Mouse (Mus musculus) granulocyte monocyte progenitor cell, adult 5-6 weeks (primary cell): Measurements from ENCODE around the gene Adamtsl1. TPM values are rescaled to one million over a fixed set of nuclear protein-coding genes. Genes with fewer than 3 reads are reported as not detected.
A peak's percentile ranks its signal among the peaks of the same experiment; 100 is the strongest.

Experiments used
- ATAC-seq: replicated peaks from 2 replicates; pipeline ENCODE4 v1.8.0; 2016; ENCODE audit warnings: mild to moderate bottlenecking, moderate TSS enrichment, inconsistent platforms; ENCODE audit not compliant: poor library complexity, severe bottlenecking
- total RNA-seq, 2 experiments: library from RNA; stranded (forward) in 1 of 2; stranded (reverse) in 1 of 2; fragments of 200-712, 200-1000 nt in 1 of 2; fragments of >200 nt in 1 of 2; fragmentation: Nextera tagmentation in 1 of 2; gene quantifications; 2 replicates each; pipeline ENCODE4 v1.2.3; 2014 to 2017

Gene Adamtsl1
- not detected in 2 replicates for total RNA-seq (2014; fragmentation: Nextera tagmentation)
- not detected in 2 replicates for total RNA-seq (2017)

- no peak for ATAC-seq
Measured at GRCm38 (mm10) chr4:85513792-85514191, at the start of gene Adamtsl1. Gene Adamtsl1, plus strand, starts transcription at chr4:85514172.

- no peak for ATAC-seq
Measured at GRCm38 (mm10) chr4:85483586-85483985, 30.4 kb upstream of the Adamtsl1 start.

- no peak for ATAC-seq
Measured at GRCm38 (mm10) chr4:85486316-85486946, 27.5 kb upstream of the Adamtsl1 start.

DNA sequence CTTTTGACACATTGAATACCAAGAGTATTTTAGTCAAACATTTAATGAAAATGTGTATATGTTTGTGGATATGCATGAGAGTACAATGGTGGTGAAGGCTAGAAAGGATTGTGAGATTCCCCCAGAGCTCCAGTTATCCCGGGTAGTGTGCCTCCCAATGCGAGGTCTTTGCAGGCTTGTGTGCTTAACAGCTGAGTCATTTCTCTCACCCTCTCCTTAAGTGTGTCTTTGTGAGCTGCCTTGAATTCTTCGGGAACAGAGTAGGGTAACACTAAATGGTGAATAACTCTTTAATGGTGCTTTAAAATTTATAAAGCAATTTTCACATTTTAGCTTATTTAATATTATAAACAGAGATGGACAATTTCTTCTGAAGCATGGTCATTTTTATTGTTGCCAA, 8.3 kb upstream of the Adamtsl1 start:
- no peak for ATAC-seq

- no peak for ATAC-seq
Measured at GRCm38 (mm10) chr4:85506976-85507375, 7.0 kb upstream of the Adamtsl1 start.

DNA sequence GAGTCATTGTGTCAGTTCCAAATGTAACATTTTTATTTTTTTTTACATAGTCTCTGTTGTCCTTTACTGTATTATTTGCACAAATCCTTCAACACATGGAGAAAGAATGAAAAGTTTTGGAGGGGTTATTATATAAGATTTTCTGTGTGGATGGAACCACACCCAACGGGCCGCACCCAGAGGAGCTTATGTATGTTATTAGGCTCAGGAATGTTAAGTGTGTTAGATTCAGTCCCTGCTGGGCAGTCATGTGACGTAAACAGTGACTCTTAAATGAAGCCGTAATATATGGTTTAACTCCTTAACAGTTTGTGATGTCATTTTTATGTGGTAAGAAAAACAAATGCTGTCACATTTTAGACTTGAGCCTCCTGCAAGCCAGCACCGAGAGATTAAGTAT, 6.5 kb upstream of the Adamtsl1 start:
- ATAC-seq: no peak

DNA sequence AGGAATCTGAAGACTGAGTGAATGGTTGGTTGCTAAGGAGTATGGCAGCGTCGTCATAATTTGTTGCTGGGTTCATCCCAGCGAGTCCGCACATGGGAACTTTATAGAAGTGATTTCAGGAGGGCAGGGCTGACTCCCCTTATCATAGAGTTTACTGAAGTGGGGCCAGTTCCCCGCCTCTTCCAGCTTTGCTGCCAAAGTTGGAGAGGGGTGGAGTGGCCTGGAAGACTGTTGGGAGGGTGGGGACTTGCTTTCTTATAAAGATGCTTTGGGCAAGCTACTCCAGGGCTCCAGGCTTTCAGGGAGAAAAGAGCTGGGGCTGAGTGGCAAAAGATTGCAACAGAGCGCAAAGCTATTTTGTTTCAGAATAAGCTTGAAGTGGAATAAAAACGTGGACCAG, 684 bp upstream of the Adamtsl1 start:
- no peak for ATAC-seq

GRCm38 (mm10) chr4:85514205-85514681, 271 bp downstream of the Adamtsl1 start:
- 0 out of 2 replicates have a peak, but pooled peaks have one; percentile 25 for ATAC-seq

DNA sequence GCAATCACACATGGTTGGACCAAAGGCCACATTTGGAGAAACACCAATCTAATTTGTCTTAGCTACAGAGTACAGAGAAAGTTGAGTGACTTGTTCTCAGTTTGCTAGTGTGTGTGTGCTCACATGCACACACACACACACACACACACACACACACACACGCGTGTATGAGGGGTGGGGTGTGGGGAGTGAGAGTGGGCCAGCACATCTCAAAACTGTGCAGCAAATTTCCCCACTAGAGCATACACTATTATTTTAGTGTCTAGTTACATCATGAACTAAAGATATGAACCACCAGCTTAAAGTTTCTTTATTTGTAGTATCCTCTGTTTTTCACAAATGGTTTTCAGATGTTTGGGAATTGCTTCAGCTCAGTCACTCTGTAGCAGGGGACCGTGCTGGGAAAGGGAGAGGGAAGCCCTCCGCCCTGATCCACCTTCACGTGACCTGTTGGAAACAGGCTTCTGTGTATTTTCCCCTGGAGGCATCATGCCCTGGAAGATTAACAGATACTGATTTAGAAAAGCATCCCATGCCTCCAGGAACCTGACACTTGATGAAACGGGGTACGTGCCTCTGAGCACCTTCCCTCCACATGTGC, 13.1 kb downstream of the Adamtsl1 start:
- ATAC-seq: no peak

GRCm38 (mm10) chr4:85529852-85530251, 15.9 kb downstream of the Adamtsl1 start:
- ATAC-seq: peak; percentile 56

DNA sequence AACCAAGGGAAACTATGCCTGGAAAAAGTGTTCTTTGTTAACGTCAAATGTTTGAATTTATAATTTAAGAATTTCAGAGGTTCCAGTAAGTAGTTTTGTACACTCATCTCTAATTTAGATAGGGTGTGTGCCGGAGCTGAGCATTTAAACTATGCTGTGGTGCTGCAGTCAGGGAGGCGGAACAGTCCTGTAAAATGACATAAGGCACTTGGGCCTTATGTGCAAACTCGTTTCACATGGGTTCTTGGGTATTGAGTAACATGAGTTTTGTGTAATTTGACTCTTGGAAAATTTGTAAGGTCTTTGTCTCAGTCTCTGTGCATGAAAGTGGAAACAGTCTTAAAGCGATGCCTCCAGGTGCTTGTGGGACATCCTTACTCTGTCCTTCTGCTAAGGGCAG, 25.7 kb downstream of the Adamtsl1 start:
- no peak for ATAC-seq

DNA sequence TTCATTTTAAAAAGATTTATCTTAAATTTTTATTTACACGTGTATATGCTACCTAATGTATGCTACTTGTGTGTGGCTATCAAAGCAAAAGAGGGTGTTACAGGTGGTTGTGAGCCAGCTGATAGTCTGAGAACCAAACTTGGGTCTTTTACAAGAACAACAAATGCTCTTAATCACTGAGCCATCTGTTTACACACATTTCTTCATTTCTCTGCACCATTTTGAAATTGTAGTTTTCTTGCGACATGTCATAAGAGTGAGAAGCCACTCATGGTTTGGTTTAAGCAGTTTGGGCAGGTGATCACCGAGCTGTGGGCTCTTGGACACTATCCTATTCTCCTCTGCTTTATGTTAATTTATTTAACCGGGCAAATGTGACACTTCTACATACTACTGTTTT, 29.2 kb downstream of the Adamtsl1 start:
- no peak for ATAC-seq

DNA sequence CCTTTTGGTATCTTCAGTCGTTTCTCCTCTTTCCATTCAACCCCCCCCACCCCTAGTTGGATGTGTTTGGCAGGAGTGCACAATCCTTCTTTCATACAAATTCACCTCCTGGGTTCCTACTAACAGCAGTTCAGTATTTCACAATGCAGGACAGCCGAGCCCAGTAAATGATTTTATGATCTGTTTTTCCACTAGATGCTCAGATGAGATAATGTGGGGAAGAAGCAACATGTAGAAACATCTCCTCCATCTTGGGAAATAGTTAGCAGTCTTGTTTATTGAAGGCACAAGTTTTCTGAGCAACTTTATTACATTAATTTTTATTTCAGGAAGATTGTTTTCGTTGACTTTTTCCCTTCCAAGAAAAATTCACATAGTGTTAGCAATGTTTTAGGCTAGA, 40.7 kb downstream of the Adamtsl1 start:
- no peak for ATAC-seq

- no peak for ATAC-seq
Measured at GRCm38 (mm10) chr4:85559753-85560152, 45.8 kb downstream of the Adamtsl1 start.

DNA sequence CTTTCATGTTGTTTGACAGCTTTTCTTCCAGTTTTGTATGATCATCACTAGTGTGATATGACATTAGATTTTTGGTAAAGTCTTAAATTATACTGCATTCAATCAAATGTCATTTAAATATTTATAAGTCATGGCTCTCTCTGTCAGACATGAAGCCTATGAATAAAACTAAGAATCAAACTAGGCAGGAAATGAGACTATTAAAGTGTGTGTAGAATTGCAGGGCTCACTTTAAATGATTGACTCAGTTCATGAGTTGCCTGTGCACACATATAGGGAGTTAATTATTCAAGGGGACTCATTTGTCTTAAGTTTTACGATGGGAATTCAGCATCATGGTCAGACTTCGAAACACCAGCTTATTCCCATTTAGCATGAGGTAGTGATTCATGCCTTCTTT, 71.5 kb downstream of the Adamtsl1 start:
- no peak for ATAC-seq

GRCm38 (mm10) chr4:85588928-85589327, 75.0 kb downstream of the Adamtsl1 start:
- ATAC-seq: no peak

DNA sequence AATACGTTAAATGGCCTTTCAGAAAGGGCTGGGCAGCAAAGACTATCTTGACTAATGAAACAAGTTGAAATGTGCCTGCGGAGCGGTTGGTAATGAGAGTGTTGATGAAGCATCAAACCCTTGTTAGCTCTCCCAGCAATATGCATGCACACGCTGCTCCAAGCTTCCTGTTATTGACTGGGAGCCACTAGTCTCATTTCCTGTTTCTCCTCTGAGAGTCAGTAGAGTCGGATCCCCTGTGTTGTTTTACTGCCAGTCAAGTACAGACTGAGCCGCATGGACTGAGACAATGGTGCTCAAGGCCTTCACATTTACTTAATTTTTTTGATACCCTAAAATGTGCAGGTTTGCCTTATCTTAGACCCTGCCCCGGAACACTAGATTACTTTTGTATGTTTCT, 77.1 kb downstream of the Adamtsl1 start:
- ATAC-seq: no peak; the same call in 1 of the 2 replicates

DNA sequence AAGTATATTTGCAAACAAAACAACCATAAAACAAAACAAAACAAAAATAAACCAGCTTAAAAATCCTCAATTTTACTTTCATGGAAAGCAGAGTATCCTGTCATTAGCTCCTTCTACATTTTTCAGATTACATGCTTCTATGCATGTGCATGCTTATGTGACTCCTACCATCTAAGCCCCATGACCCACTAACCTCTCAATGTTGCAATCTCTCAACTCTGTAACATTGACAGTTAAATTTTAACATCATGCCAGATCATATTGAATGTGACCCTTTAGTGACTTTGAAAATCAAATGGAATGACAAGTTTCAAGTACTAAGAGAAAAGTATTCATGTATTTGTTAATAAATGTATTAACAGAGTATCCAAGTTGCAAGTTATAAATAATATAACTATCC, 80.2 kb downstream of the Adamtsl1 start:
- no peak for ATAC-seq

GRCm38 (mm10) chr4:85613331-85613730, 99.4 kb downstream of the Adamtsl1 start:
- no peak for ATAC-seq

DNA sequence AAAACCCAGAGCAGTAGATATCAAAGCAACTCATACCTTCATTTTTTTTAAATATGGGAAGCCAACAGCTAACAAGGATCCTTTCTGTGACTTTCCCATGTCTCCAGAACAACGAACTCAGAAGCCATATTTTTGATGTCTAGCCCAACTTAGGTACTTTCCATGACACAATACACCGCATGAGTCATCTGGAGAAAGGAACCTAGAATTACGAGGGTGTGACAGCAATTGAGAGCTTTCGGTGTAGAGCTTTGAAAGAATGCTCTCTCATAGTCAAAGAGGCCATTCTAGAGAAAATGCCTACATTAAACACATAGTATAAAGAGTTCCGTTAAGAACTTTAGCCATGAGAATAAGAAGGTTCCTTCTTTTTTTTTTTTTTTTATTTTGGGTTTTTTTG, 104.8 kb downstream of the Adamtsl1 start:
- no peak for ATAC-seq

GRCm38 (mm10) chr4:85619261-85619660, 105.3 kb downstream of the Adamtsl1 start:
- no peak for ATAC-seq

DNA sequence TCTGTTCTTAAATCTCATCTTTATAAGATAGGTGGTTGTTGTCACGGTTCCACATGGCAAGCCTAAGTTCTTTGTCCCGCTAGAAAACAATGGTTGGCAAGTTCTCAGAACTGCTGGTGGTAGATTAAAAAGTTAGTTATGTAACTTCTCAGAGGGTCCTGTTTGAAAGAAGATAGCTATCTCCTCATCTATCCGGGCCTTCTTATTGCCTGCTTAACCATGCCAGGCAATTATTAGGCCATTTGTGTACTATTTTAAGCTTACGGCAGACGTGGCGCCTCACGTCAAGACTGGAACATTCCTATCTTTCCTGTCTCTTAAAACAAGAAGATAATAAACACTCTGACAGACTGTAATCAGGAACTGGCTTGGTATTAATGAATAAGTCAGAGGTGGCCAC, 115.4 kb downstream of the Adamtsl1 start:
- no peak for ATAC-seq
